Mouse (Mus musculus) thymus, postnatal 36 days (tissue): ENCODE data around the gene Smg6.

Source experiments
- DNase-seq, 2 experiments: peaks; one replicate each; pipeline ENCODE4 v3.0.0; 2022; ENCODE audit warnings: mixed read lengths in 2 of 2

Smg6 gene

GRCm38 (mm10) chr11:74925577-74926387 is at the start of gene Smg6, which contains the start of gene Srr:
Smg6 (plus strand) TSS chr11:74925823.
Srr (minus strand) TSS chr11:74925948.
- peak; percentile 93 to 95 for DNase-seq

GRCm38 (mm10) chr11:74876801-74877200 is 48.8 kb upstream of the Smg6 start:
- DNase-seq = no peak

- DNase-seq = no peak
Observed at GRCm38 (mm10) chr11:74880999-74881398, 44.6 kb upstream of the Smg6 start.

GRCm38 (mm10) chr11:74881979-74882378 is 43.6 kb upstream of the Smg6 start:
- no peak for DNase-seq

GRCm38 (mm10) chr11:74883098-74883497 is 42.5 kb upstream of the Smg6 start:
- DNase-seq = no peak

- DNase-seq = no peak
Observed at GRCm38 (mm10) chr11:74894619-74895018, 31.0 kb upstream of the Smg6 start.

GRCm38 (mm10) chr11:74895980-74896900 is 29.4 kb upstream of the Smg6 start:
- DNase-seq = peak; percentile 52 to 73

- peak; percentile 49 to 67 for DNase-seq
Observed at GRCm38 (mm10) chr11:74896901-74897677, 28.5 kb upstream of the Smg6 start, which contains the start of gene Sgsm2. Sgsm2 (minus strand) TSS chr11:74897060.

- peak; percentile 82 to 88 for DNase-seq
Observed at GRCm38 (mm10) chr11:74897678-74898516, 27.7 kb upstream of the Smg6 start, which contains the start of gene Tsr1. Tsr1 (plus strand) TSS chr11:74898071.

GRCm38 (mm10) chr11:74898517-74898827 is 27.2 kb upstream of the Smg6 start:
- DNase-seq = no peak

- DNase-seq = no peak
Observed at GRCm38 (mm10) chr11:74901555-74901954, 24.1 kb upstream of the Smg6 start.

GRCm38 (mm10) chr11:74902416-74902815 is 23.2 kb upstream of the Smg6 start:
- DNase-seq = no peak

GRCm38 (mm10) chr11:74907850-74908249 is 17.8 kb upstream of the Smg6 start:
- no peak for DNase-seq

- no peak for DNase-seq
Observed at GRCm38 (mm10) chr11:74908618-74909399, 16.8 kb upstream of the Smg6 start.

- no peak for DNase-seq
Observed at GRCm38 (mm10) chr11:74909978-74910377, 15.6 kb upstream of the Smg6 start.

GRCm38 (mm10) chr11:74912492-74912891 is 13.1 kb upstream of the Smg6 start:
- DNase-seq = no peak

GRCm38 (mm10) chr11:74919249-74919648 is 6.4 kb upstream of the Smg6 start:
- no peak for DNase-seq

GRCm38 (mm10) chr11:74924149-74924548 is 1.5 kb upstream of the Smg6 start:
- DNase-seq = peak; percentile 44 to 47

GRCm38 (mm10) chr11:74926388-74927005 is 874 bp downstream of the Smg6 start:
- DNase-seq = no peak

- no peak for DNase-seq
Observed at GRCm38 (mm10) chr11:74927236-74927725, 1.7 kb downstream of the Smg6 start.
